Mouse (Mus musculus) megakaryocyte, embryonic 14.5 days (primary cell): ENCODE results near the gene Camk2g. TPM values are rescaled to one million over a fixed set of nuclear protein-coding genes. Genes with fewer than 3 reads are reported as not detected.

Source experiments
- H3K27me3 ChIP-seq: replicated peaks from 2 replicates; pipeline ENCODE3; 2012; ENCODE audit warnings: inconsistent platforms
- H3K36me3 ChIP-seq: replicated peaks from 2 replicates; pipeline ENCODE3; 2012; ENCODE audit warnings: low read length, inconsistent platforms, mixed read lengths
- H3K4me1 ChIP-seq: 2 replicates; pipeline ENCODE4 v1.6.1; 2012; ENCODE audit warnings: inconsistent platforms
- H3K4me3 ChIP-seq: replicated peaks from 2 replicates; pipeline ENCODE3; 2012; ENCODE audit warnings: moderate library complexity, mild to moderate bottlenecking, inconsistent platforms
- H3K9me3 ChIP-seq: 2 replicates; pipeline ENCODE4 v1.6.1; 2012; ENCODE audit warnings: inconsistent platforms
- FLI1 ChIP-seq: IDR thresholded peaks from 2 replicates; pipeline ENCODE4 v1.6.1; 2012; ENCODE audit warnings: low read length, inconsistent platforms, mixed read lengths
- GATA1 ChIP-seq: IDR thresholded peaks from 3 replicates; pipeline ENCODE4 v1.6.1; 2012; ENCODE audit warnings: mixed read lengths, low read length, inconsistent platforms, borderline replicate concordance
- polyA plus RNA-seq: library from polyadenylated mRNA; stranded (reverse); fragments of >175 nt; gene quantifications from 2 replicates; pipeline ENCODE4 v1.2.3, GENCODE M21; 2012; ENCODE audit warnings: low replicate concordance; ENCODE audit not compliant: insufficient read depth

Camk2g gene
- polyA plus RNA-seq, 1 experiment, result 12.1 TPM

GRCm38 (mm10) chr14:20795423-20796152, 1.7 kb upstream of the Camk2g start:
- Histone ChIP-seq H3K36me3 (peaks cover 20% of the 10 kb centered on the region), H3K27me3 (no peaks in the 10 kb centered on the region), H3K4me1 (peaks cover 67% of the 10 kb centered on the region), H3K9me3 (no peaks in the 10 kb centered on the region), H3K4me3 (peak overlapping the region; percentile 38)
- no peak for TF ChIP-seq FLI1
- TF ChIP-seq GATA1, result no peak

- TF ChIP-seq GATA1, result no peak
- TF ChIP-seq FLI1, result no peak
Observed at GRCm38 (mm10) chr14:20794589-20794988, 701 bp upstream of the Camk2g start.

GRCm38 (mm10) chr14:20792922-20793757, 748 bp downstream of the Camk2g start:
- H3K4me3 ChIP-seq, result peak overlapping the region; percentile 98
- TF ChIP-seq GATA1 (no peak), FLI1 (no peak)

More at GRCm38 (mm10) chr14:20794589-20794988, 701 bp upstream of the Camk2g start:
- Histone ChIP-seq H3K4me3 (peak overlapping the region; percentile 98), H3K27me3 (no peaks in the 10 kb centered on the region), H3K4me1 (peaks cover 77% of the 10 kb centered on the region), H3K36me3 (peaks cover 30% of the 10 kb centered on the region), H3K9me3 (no peaks in the 10 kb centered on the region)

GRCm38 (mm10) chr14:20792243-20792921, 1.5 kb downstream of the Camk2g start:
- no peaks in the 10 kb centered on the region for H3K9me3 ChIP-seq
- peak overlapping the region; percentile 98 for H3K4me3 ChIP-seq
- H3K4me1 ChIP-seq, result peaks cover 83% of the 10 kb centered on the region
- no peaks in the 10 kb centered on the region for H3K27me3 ChIP-seq
- TF ChIP-seq GATA1, result no peak
- TF ChIP-seq FLI1, result no peak
- H3K36me3 ChIP-seq, result peaks cover 52% of the 10 kb centered on the region

More at GRCm38 (mm10) chr14:20792922-20793757, 748 bp downstream of the Camk2g start:
- Histone ChIP-seq H3K36me3 (peaks cover 45% of the 10 kb centered on the region), H3K4me1 (peaks cover 78% of the 10 kb centered on the region), H3K9me3 (no peaks in the 10 kb centered on the region), H3K27me3 (no peaks in the 10 kb centered on the region)

GRCm38 (mm10) chr14:20791511-20792242, 2.2 kb downstream of the Camk2g start:
- TF ChIP-seq FLI1 (no peak), GATA1 (no peak)
- peak overlapping the region; percentile 28 for H3K4me3 ChIP-seq
- peaks cover 58% of the 10 kb centered on the region for H3K36me3 ChIP-seq
- H3K9me3 ChIP-seq, result no peaks in the 10 kb centered on the region
- peaks cover 89% of the 10 kb centered on the region for H3K4me1 ChIP-seq
- H3K27me3 ChIP-seq, result no peaks in the 10 kb centered on the region

- Histone ChIP-seq H3K4me3 (no peak overlapping the region), H3K4me1 (peaks cover 91% of the 10 kb centered on the region), H3K9me3 (no peaks in the 10 kb centered on the region), H3K27me3 (no peaks in the 10 kb centered on the region), H3K36me3 (peaks cover 63% of the 10 kb centered on the region)
- TF ChIP-seq FLI1, result no peak
- no peak for TF ChIP-seq GATA1
Observed at GRCm38 (mm10) chr14:20790996-20791395, 2.9 kb downstream of the Camk2g start.

- Histone ChIP-seq H3K4me3 (no peak overlapping the region), H3K36me3 (peaks cover 67% of the 10 kb centered on the region), H3K4me1 (peaks cover 91% of the 10 kb centered on the region), H3K9me3 (no peaks in the 10 kb centered on the region), H3K27me3 (no peaks in the 10 kb centered on the region)
- TF ChIP-seq FLI1 (no peak), GATA1 (no peak)
Observed at GRCm38 (mm10) chr14:20790445-20790844, 3.4 kb downstream of the Camk2g start.

- peaks cover 70% of the 10 kb centered on the region for H3K36me3 ChIP-seq
- no peaks in the 10 kb centered on the region for H3K27me3 ChIP-seq
- no peak for TF ChIP-seq FLI1
- no peak for TF ChIP-seq GATA1
- peaks cover 91% of the 10 kb centered on the region for H3K4me1 ChIP-seq
- H3K9me3 ChIP-seq, result no peaks in the 10 kb centered on the region
- H3K4me3 ChIP-seq, result no peak overlapping the region
Observed at GRCm38 (mm10) chr14:20789593-20789992, 4.3 kb downstream of the Camk2g start.

- no peaks in the 10 kb centered on the region for H3K9me3 ChIP-seq
- TF ChIP-seq FLI1 (no peak), GATA1 (no peak)
- H3K36me3 ChIP-seq, result peaks cover 83% of the 10 kb centered on the region
- no peaks in the 10 kb centered on the region for H3K27me3 ChIP-seq
- H3K4me1 ChIP-seq, result peaks cover 100% of the 10 kb centered on the region
- peak overlapping the region; percentile 21 for H3K4me3 ChIP-seq
Observed at GRCm38 (mm10) chr14:20788151-20788550, 5.7 kb downstream of the Camk2g start.
